Mouse (Mus musculus) adipocyte (in vitro differentiated cells): ENCODE measurements at regions not wholly inside any gene's neighbourhood (a gene's known extent, or its start where the extent isn't known, plus 50 kb on each side); places are given as distances from the start of the nearest gene placed in this dataset.
A peak's percentile ranks its signal among the peaks of the same experiment; 100 is the strongest.
"Not testable (repeated sequence)": the region's sequence is repeated elsewhere in the genome, so short reads cannot be mapped to it uniquely, and the experiment has no call there.

Experiments
- DNase-seq: peaks from one replicate; pipeline ENCODE4 v3.0.0-alpha.2; 2016; ENCODE audit warnings: low spot score

DNA sequence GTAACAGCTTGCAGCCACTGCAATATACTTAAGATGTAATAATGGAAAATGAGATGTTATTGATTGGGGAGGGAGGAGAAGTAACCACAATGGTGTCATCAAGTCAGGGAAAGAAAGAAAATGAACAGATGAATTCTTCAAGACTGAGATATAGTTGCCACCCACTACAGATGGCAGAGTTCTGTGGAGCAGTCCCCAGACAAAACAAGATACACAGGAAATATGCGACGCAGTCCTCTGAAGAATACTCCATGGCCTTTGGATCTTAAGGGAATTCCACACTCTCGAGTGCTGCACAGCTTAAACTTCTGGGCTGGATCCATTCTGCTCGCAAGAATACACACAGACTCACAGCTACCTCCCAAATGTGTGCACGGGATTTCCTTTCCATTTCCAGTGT lies 113.4 kb downstream of the Sox4 start:
- no peak for DNase-seq

DNA sequence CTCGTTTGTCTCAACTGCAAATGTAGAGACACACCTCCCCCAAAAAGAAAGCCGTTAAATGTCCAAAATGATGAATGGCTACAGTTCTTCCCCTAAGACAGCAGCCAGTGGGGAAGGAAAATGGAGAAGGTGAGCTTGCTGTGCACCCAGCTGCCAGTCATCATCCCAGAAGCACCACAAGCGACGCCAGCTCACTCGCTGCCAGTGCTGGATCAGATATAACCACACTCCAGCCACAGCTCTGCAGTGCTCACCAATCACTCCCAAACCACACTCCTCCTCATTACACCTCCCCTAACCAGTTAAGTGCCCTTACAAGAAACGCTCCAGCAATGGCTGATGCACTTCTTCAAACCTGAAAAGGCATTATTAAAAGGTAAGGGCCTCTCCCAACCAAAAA lies 114.4 kb downstream of the Sox4 start:
- no peak for DNase-seq

DNA sequence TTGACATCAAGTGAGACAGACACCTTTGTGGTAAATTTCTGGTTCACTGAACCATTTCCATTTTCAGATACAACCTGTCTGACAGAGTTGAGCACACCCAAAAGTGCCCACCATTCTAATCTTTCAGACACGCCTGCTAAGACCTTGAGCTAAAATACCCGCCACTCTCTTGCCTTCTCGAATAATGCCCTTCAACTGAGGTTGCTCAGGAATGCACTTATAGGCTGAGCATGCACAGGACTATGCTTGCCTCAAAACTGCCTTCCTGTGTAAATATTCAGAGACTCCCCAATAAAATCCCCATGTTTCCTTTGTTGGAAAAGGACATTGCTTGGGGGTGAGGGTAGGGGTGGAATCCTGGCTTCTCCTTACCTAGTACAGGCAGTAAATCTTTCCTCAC lies 115.3 kb downstream of the Sox4 start:
- DNase-seq: no peak

DNA sequence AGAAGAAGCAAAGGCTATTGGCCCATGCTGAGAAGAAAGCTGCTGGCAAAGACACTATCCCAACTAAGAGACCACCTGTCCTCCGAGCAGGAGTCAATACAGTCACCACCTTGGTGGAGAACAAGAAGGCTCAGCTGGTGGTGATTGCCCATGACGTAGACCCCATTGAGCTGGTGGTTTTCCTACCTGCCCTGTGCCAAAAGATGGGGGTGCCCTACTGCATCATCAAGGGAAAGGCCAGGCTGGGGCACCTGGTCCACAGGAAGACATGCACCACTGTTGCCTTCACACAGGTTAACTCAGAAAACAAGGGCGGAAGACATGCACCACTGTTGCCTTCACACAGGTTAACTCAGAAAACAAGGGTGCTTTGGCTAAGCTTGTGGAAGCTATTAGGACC lies 116.3 kb downstream of the Sox4 start:
- DNase-seq: not testable (repeated sequence)

DNA sequence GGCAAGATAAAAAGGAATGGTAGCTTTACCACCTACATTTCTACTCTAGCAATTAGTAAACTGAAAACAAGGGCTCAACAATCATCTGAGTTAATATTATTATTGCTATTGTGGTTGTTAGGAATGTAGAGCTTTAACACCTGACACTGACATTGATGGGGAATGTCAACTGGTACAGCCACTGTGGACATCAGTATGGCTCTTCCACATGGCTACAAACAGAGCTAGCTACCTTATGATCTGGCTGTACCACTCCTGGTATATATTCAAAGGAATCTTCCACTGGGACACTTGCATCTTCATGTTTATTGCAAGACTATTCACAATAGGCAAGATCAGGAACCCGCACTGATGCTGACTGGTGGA lies 119.8 kb downstream of the Sox4 start:
- DNase-seq: no peak

DNA sequence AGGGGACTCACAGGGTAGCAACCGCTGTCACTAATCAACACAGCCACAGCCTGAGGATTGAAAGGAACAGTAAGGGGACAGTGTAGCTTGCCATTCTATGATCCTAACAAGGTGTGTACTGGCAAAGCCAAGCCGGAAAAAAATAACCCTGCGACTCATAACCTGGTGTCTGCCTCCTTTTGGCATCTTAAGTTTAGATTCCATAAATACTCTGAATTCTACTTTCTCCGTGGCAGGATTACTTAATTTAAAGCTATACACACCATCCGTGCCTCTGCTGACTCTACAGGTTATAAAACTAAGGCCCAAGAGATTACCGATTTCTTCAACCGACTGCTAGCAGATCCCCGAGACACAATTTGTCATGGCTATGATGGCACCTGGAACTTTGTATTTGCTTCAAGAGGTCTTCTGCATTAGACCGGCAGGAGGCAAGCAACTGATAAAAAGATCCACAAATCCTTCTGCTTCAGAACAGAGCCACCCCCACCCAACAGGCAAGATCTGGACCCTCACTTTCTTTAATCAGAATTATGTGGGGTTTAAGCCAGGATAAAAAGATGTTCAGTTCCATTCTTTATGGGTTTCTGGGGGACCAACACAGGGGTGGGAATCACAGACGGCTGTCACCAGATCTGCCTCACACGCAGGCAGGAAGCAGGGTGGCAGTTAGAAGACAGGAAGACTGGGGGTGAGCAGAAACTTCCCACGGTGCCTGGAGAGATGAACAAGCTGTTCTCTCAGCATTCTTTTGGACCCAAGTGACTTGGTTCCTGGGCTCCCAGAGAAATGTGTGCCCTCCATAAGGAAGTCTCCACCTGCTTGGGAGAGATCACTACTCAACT lies 120.4 kb downstream of the Sox4 start:
- no peak for DNase-seq

DNA sequence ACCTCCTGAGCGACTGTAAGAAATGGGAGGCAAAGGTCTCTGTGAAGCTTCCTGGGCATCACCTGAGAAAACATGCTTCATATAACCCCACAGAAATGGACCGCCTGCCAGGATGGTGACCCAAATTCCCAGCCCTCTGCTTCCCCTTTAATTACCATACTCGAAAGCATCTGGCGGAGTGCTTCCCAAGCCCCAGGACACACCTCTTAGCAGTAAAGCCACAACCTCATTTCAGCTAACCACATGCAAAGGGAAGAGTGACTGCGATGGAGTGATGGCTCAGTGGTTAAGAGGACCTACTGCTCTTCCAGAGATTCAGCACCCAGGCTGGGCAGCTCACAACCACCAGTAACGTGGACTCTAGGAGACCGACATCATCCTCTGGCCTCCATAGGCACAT lies 127.2 kb downstream of the Sox4 start:
- DNase-seq: no peak

DNA sequence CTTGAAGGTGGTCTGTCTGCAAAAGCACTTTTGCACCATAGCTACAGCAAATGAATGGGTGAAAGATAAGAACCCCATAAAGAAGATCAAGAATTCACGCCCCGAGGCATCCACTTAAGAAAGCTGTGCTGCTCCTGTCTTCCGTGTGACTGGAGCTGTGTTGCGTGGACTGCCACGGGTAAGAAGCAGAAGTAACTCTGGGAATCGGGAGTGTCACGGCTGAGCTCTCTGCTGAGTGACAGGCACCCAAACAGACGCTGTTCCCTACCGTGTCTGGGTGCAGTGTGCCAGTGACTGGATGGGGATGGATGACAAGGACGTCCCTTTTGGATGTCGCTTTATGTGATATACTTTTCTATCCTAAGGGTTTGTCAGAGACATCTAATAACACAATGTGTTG lies 129.5 kb downstream of the Sox4 start:
- no peak for DNase-seq

DNA sequence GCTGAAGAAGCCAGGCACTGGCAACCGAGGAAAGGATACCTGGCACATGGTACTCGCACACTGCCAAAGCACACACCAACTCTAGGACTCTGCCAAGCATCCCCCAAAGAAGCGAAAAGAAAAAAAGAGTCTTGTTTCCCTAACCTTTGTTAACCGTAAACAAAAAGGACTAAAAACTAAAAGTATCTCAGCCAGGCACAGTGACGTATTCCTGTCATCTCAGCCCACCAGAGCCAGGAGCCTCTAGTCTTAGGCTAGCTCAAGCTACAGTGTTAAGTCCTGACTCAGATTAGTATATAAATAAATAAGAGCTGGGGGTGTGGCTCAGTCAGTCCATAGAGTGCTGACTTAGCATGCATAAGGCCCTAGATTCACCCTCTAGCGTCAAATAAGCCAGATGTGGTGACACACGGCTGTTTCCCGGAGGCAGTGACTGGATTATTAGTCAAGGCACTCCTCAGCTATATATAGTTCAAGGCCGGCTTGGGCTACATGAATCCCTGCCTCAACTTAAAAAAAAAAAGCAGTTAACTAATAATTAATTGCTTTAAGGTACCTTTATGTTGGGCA lies 130.1 kb downstream of the Sox4 start:
- DNase-seq: no peak

DNA sequence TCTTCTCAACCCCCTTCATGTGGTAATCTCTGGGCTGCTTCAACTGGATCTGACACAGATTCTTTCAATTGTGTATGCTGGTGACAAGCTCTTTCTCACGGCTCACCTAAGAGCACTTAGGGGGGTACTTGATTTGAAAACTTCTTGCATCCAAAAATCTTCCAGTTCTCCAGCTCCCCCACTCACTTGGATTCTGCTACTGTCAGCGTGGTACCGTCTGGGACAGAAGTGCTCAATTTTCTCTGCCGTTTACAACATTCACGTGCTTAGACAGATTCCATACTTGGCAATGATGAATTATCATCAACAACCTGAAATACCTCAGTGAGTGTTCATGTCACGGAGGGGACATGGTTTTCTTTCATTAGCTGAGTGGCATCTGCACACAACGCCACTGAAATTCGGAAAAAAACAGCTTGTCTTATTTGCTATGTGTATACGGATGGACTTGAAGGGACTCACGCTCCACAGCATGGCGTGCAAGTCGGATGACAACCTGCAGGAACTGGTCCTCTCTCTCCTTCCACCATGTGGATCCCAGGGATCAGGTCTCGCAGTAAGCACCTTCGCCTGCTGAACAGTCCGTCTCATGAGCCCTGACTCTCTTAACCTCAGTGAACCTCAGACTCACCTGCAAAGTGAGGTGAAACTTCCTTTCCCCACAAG lies 132.5 kb downstream of the Sox4 start:
- DNase-seq: no peak

DNA sequence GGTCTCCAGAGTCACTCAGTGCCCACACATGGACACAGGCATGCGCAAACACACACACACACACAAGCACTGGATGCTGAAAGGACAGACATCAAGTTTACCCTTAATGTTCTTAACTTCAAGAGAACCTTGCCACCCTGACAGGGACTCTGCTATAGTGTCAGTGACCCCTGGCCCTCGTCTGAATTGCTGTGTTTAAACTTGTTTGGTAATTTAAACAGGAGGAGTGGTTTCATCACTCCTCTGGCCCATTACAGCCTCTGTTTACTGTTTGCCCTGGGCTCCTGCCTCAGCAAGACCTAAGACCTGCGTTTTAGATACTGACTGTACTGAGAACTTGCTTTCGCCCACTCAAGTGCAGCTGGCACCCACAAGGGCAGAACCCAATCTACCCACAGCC lies 139.4 kb downstream of the Sox4 start:
- DNase-seq: peak; percentile 12

DNA sequence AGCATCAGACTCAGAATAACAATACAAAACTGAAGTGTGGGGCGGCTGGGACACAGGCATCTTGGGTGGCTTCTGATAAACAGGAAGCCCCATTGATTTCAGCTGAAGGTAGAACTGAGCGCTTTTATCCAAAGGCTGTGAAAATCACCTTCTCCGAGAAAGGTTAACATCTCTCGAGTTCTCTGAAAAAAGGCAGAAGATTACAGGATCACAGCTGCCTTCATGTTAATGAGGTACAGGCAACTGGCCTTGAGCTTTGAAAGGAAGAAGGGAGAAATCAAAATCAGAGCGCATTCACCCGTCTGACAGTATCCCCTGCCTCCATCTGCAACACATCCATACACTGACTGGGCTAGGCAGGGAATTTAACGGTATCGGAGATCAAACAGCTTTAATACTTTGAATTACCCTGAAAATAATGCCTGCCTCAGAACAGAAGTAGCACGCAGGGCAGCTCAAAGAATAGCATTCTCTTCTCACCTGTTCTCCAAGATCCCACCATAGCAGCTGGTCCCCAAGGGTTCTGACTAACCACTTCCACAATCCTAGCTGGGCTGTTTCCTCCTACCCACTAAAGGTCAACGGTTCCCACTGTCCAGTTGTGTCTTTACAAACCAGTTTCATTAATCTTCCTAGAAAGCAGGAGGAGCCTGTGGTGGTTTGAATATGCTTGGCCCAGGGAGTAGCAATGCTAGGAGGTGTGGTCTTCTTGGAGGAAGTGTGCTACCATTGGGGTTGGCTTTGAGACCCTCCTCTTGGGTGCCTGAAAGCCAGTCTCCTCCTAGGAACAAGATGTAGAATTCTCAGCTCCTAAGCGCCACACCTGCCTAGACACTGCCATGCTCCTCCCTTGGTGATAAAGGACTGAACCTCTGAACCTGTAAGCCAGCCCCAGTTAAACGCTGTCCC lies 141.6 kb downstream of the Sox4 start:
- no peak for DNase-seq

DNA sequence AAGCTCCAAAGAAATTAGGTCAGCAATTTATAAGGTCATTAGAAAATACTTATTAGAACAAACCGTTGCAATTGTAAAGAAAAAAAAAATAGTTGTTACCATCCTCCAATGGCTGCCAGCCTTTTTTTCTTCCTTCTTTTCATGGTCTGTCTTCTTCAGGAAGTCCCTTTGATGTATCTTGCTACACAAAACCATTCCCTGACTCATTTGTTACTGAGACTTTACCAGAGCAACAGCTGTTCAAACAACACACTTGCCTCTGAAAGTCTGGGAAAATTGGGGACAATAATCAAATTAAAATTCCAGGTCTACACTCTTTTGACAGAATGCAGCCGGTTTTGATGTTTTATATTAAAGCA lies 142.5 kb downstream of the Sox4 start:
- no peak for DNase-seq

DNA sequence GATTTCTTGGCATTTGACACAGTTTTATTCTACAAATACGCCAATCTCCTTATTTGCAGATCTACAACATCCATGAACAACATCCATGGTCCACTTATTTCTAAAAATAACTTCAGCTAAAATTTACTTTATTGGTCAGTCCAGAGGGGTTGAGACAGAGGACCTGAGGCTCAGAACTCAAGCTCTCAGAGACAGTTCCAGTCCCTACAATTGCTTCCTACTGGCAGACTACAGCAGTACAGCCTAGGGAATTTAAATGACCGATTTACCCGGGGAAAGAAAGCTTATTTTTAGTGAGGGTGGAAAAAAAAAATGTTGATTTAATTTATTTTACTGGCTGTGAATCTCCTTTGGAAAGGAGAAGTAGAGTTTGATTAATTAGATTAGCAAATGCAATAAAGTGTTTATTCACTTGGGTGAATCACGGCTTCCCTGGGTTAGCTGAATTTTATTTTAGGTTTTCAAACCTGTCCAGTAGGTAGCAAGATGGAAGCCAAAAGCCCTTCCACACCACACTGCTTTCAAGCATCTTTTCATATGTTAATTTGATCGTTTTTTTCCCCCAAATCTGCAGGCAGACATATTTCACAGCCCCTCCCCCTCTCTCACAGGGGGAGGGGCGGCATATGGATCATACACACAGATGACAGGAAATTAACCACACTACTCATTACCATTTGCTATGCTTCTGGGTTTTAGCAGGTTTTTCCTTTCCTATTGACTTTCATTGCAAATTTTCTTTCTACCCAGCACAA lies 143.0 kb downstream of the Sox4 start:
- DNase-seq: no peak

DNA sequence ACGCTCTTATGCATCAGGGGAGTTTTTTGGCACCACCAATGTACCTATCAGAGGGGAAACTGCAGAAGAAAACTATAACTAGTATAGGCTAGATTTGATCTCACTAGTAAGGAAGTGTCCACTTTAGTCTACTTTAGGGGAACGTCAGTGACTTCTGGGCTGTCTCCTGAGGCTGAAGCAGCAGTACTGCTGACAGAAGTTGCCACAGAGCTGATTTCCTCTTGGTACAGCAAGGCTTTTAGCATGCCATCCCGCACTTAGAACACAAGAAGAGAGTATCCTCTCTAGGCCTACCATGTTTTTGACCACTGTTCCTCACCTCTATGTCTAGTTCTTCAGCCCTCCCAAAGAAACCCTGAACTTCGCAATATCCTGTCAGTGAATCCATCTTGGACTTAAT lies 148.2 kb downstream of the Sox4 start:
- peak; percentile 5 for DNase-seq

DNA sequence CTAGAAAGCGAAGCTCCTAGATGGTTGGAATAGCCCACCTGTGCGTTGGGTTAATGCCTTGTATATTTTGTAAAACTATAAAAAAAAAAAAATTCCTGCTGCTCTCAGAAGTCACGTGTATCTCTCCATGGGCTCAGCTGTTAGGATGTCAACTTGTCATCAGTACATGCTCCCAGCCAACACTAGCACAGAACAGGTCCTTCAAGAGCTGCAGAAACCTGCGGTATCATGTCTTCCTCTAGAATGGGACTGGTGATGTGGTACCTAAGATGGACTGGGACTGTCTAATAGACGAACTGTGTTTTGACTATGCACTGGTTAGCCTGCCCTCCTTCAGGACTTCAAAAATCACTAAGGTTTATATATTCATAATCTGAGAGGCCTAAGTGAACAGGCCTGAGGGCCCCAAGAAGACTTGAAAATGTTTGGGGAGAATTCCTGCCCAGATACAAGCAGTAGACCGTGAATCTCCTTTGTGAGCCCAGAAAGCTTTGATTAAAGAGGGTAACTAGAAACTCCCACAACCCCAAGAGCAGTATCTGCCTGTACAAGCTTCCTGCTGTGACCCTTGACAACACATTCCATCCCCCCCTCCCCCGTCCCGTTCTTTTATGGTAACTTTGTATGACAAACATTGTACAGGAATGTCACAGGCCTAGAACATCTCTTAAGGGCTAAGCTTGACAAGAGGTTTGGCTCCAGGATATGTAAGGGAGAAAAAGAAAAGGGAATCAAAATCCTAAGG lies 152.1 kb downstream of the Sox4 start:
- DNase-seq: no peak

DNA sequence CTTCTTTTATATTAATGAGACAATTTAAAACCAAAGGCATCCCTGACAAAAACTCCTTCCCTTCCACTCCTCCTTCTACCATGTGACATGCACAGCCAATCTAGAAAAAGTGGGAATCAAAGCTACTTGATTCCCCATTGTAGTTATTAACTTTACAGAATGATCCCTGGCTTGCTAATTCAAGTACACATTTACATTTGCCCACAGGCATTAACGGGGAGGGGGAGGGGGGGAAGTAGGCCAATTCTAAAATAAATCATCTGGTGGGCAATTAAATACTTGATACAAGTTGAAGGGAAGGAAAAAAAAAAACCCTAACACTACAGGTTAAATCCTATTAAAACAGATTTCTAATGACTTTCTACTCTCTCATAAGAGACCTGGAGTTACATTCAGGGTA lies 152.8 kb downstream of the Sox4 start:
- DNase-seq: no peak

DNA sequence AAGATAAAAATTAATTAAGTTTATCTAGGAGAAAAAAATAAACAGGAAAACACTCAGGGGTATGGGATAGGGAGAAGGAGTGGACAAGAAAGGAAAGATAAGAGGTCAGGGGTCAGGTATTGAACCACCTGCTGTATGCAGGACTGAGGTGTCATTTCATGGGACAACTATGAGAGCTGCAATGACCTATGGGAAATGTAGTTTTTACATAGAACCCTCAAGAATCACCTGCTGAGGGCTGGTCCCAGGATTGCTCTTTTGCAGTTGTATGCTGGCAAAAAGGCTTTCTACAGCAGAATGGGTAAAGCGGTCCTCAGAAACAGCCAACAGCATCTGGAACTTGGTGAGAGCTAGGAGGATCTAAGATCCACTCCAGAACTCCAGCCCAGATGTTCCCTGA lies 154.0 kb downstream of the Sox4 start:
- DNase-seq: no peak

DNA sequence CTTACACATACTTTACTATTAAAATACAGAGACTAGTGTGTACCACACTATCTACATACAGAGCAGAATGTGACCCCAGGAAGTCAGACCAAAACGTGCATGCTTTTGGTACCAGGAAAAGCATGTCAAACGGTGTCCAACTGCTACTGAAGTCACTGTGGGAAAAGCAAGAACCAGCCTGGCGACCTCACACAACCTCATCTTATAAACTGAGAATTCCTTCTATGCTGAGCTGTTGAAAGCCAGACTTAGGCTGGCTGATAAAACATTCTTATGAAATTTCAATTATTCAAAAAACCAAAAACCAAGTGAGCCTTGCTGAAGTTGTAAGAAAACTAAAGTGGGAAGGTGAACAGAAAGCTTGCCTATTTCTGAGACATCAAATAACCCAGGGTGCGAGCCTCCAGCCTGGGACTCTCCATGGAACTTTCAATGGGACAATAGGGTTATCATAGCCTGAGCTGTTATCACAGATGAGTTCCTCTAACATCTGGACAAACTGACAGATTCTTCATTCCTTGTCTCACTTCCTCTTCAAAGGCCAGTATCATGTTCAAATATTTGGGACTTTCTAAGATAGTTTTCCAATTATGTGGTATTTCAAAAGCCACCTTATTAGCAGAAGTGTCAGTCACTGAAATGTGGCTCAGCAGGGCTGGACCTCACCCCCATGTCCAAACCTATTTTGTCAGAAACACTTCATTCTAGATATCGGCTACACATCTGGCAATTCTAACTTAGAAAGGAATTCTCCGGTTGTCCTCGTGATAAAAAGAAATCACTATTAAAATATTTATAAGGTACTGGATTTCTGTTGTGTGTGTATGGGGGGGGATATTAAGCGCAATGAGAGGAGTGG lies 155.7 kb downstream of the Sox4 start:
- peak; percentile 29 for DNase-seq

DNA sequence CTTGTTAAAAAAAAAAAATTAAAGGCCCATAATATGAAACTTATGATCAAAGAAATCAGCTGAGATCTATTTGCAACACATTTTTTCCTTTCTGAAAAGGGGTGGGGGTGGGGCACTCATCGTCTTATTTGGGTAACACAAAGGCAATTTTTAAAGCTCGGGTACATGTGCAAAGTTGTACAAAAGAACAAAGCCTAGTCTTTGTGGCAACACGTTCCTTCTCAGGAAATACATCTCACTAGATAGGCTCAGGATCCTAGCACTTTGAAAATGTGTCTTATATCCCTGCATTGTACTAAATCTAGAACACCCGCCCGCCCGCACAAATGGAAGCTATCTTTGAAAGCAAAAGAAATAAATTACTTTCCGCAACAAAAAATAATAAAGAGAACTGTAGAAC lies 158.2 kb downstream of the Sox4 start:
- DNase-seq: no peak
